Mouse (Mus musculus) embryonic facial prominence, embryonic 15.5 days (tissue): ENCODE data around the gene Raet1e. TPM values are rescaled to one million over a fixed set of nuclear protein-coding genes. Genes with fewer than 3 reads are reported as not detected.
"Not testable (repeated sequence)": the region's sequence is repeated elsewhere in the genome, so short reads cannot be mapped to it uniquely, and the experiment has no call there.

Source experiments
- ATAC-seq: fragments of 200-750 bp; cut with Nextera tagmentation; 2 replicates; pipeline ENCODE4 v1.8.0; 2017; ENCODE audit warnings: low read depth, moderate TSS enrichment; ENCODE audit not compliant: insufficient number of reproducible peaks, low FRiP score, low TSS enrichment
- H3K27ac ChIP-seq: fragments of 300-500 bp; sonication (generic); replicated peaks from 2 replicates; pipeline ENCODE4 v1.5.1; 2015; ENCODE audit warnings: mild to moderate bottlenecking, inconsistent platforms
- H3K27me3 ChIP-seq: fragments of 300-500 bp; sonication (generic); 2 replicates; pipeline ENCODE4 v1.6.1; 2015; ENCODE audit warnings: inconsistent platforms
- H3K36me3 ChIP-seq: fragments of 300-500 bp; sonication (generic); 2 replicates; pipeline ENCODE4 v1.6.1; 2015; ENCODE audit warnings: mild to moderate bottlenecking, inconsistent platforms
- H3K4me1 ChIP-seq: fragments of 300-500 bp; sonication (generic); 2 replicates; pipeline ENCODE4 v1.6.1; 2015; ENCODE audit warnings: inconsistent platforms
- H3K4me2 ChIP-seq: fragments of 300-500 bp; sonication (generic); replicated peaks from 2 replicates; pipeline ENCODE4 v1.6.1; 2015; ENCODE audit warnings: mild to moderate bottlenecking, inconsistent platforms
- H3K4me3 ChIP-seq: fragments of 300-500 bp; sonication (generic); replicated peaks from 2 replicates; pipeline ENCODE4 v1.5.1; 2015; ENCODE audit warnings: mild to moderate bottlenecking, inconsistent platforms
- H3K9ac ChIP-seq: fragments of 300-500 bp; sonication (generic); 2 replicates; pipeline ENCODE4 v1.6.1; 2015; ENCODE audit warnings: inconsistent platforms
- H3K9me3 ChIP-seq: fragments of 300-500 bp; sonication (generic); replicated peaks from 2 replicates; pipeline ENCODE4 v1.6.1; 2016; ENCODE audit warnings: inconsistent platforms
- WGBS: fragments of 180-500 bp; shearing (Covaris S2); methylation state at CpG from one replicate; pipeline ENCODE4 v1.1.7; 2015; 5-methylcytosine and 5-hydroxymethylcytosine counted together
- polyA plus RNA-seq: library from polyadenylated mRNA; unstranded; fragments of >200 nt; fragmentation: Nextera tagmentation; extraction: Ambion mirVana; gene quantifications from 2 replicates; pipeline ENCODE4 v1.2.1, GENCODE M21; 2015

Raet1e gene
- polyA plus RNA-seq, 1 experiment from 2014 or later = 5.1 TPM

DNA sequence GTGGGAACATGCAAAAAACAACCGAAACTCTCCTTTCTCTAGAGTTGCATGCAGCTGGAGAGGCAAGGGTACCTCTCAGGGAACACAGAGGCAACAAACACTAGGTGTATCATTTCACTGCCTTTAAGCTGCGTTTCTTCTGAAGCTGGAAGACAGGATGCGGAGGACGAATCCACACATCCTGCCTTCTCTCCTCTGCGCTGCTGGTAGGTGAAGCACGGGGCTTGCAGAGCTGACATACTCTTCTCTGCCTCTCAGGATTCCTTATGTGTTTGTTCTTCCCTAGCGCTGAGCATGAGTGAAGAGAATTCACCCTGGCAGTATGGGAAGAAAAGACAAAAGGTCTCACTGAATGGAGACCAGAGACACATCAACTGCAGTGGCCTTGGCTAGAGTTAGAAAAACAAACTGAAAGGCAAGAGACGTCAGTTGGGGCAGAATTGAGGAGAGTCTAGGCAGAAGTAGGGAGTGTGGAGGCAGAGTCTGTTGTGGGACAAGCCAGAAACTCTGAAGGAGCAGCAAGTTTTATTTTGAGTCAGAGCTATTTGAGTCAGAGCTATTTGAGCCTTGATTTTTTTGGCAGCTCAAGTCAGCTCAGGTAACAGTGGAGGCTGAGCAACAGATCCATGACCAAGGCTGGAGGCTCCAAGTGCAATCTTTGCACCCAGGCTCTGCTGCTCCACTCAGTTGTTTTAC is 139.5 kb downstream of the Raet1e start:
- H3K4me3 ChIP-seq = no peak overlapping the region
- H3K27me3 ChIP-seq = no peaks in the 10 kb centered on the region
- H3K36me3 ChIP-seq = no peaks in the 10 kb centered on the region
- ATAC-seq = no peak
- H3K9ac ChIP-seq = no peak overlapping the region
- no peaks in the 10 kb centered on the region for H3K9me3 ChIP-seq
- no peak overlapping the region for H3K27ac ChIP-seq
- no peaks in the 10 kb centered on the region for H3K4me1 ChIP-seq
- 64% methylated on average over 8 of the region's 8 CpGs for WGBS
- no peak overlapping the region for H3K4me2 ChIP-seq

DNA sequence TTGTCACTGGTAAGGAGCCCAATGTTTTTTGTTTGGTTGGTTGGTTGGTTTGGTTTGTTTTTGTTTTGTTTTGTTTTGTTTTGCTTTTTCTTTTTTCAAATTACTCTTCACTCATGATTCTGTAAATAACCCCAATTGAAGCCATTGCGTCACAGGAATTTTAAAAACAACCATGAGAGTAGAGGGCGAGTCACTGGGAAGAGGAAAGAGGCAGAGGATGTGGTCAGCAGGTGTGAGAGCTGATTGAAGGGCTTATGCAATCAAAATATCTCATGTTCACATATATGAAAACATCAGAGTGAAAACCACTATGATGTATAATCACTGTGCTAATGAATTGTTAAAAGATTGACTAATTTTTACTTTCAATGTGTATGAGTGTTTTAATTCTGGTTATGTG is 141.0 kb downstream of the Raet1e start:
- ATAC-seq = no peak

GRCm38 (mm10) chr10:22301641-22302040 is 143.3 kb downstream of the Raet1e start:
- H3K4me2 ChIP-seq = no peak overlapping the region
- no peaks in the 10 kb centered on the region for H3K9me3 ChIP-seq
- 86% methylated on average over 1 of the region's 1 CpGs for WGBS
- no peaks in the 10 kb centered on the region for H3K27me3 ChIP-seq
- no peaks in the 10 kb centered on the region for H3K36me3 ChIP-seq
- no peak overlapping the region for H3K9ac ChIP-seq
- no peaks in the 10 kb centered on the region for H3K4me1 ChIP-seq
- no peak overlapping the region for H3K27ac ChIP-seq
- ATAC-seq = no peak
- no peak overlapping the region for H3K4me3 ChIP-seq

More for the DNA sequence above, 141.0 kb downstream of the Raet1e start:
- Histone ChIP-seq H3K4me3 (no peak overlapping the region), H3K9ac (no peak overlapping the region), H3K27ac (no peak overlapping the region), H3K36me3 (no peaks in the 10 kb centered on the region), H3K9me3 (no peaks in the 10 kb centered on the region), H3K27me3 (no peaks in the 10 kb centered on the region), H3K4me2 (no peak overlapping the region), H3K4me1 (no peaks in the 10 kb centered on the region)
- 65% methylated on average over 2 of the region's 2 CpGs for WGBS

GRCm38 (mm10) chr10:22302344-22303057 is 144.1 kb downstream of the Raet1e start:
- H3K27ac ChIP-seq = no peak overlapping the region
- no peak overlapping the region for H3K4me3 ChIP-seq
- H3K9ac ChIP-seq = no peak overlapping the region
- no peak for ATAC-seq
- 75% methylated on average over 5 of the region's 5 CpGs for WGBS
- no peaks in the 10 kb centered on the region for H3K9me3 ChIP-seq
- H3K4me2 ChIP-seq = no peak overlapping the region
- H3K36me3 ChIP-seq = no peaks in the 10 kb centered on the region
- H3K27me3 ChIP-seq = no peaks in the 10 kb centered on the region
- no peaks in the 10 kb centered on the region for H3K4me1 ChIP-seq

GRCm38 (mm10) chr10:22303736-22304135 is 145.4 kb downstream of the Raet1e start:
- Histone ChIP-seq H3K4me1 (no peaks in the 10 kb centered on the region), H3K27me3 (no peaks in the 10 kb centered on the region), H3K4me2 (no peak overlapping the region), H3K9me3 (no peaks in the 10 kb centered on the region), H3K36me3 (no peaks in the 10 kb centered on the region), H3K9ac (no peak overlapping the region), H3K4me3 (no peak overlapping the region), H3K27ac (no peak overlapping the region)
- 86% methylated on average over 6 of the region's 6 CpGs for WGBS
- no peak for ATAC-seq

GRCm38 (mm10) chr10:22305801-22306200 is 147.4 kb downstream of the Raet1e start:
- Histone ChIP-seq H3K36me3 (no peaks in the 10 kb centered on the region), H3K27ac (no peak overlapping the region), H3K9ac (no peak overlapping the region), H3K9me3 (no peaks in the 10 kb centered on the region), H3K4me2 (no peak overlapping the region), H3K4me1 (no peaks in the 10 kb centered on the region), H3K4me3 (no peak overlapping the region), H3K27me3 (no peaks in the 10 kb centered on the region)
- WGBS = 54% methylated on average over 4 of the region's 4 CpGs
- no peak for ATAC-seq

GRCm38 (mm10) chr10:22306452-22306851 is 148.1 kb downstream of the Raet1e start:
- no peak overlapping the region for H3K27ac ChIP-seq

GRCm38 (mm10) chr10:22308221-22308620 is 149.9 kb downstream of the Raet1e start:
- Histone ChIP-seq H3K4me2 (no peak overlapping the region), H3K9ac (no peak overlapping the region), H3K36me3 (no peaks in the 10 kb centered on the region), H3K4me3 (no peak overlapping the region), H3K27ac (no peak overlapping the region), H3K4me1 (no peaks in the 10 kb centered on the region), H3K27me3 (no peaks in the 10 kb centered on the region), H3K9me3 (no peaks in the 10 kb centered on the region)
- ATAC-seq = no peak
- 52% methylated on average over 1 of the region's 1 CpGs for WGBS

More at GRCm38 (mm10) chr10:22306452-22306851, 148.1 kb downstream of the Raet1e start:
- Histone ChIP-seq H3K9me3 (no peaks in the 10 kb centered on the region), H3K36me3 (no peaks in the 10 kb centered on the region), H3K4me2 (no peak overlapping the region), H3K9ac (no peak overlapping the region), H3K4me1 (no peaks in the 10 kb centered on the region), H3K27me3 (no peaks in the 10 kb centered on the region), H3K4me3 (no peak overlapping the region)
- no peak for ATAC-seq
- 47% methylated on average over 4 of the region's 4 CpGs for WGBS

GRCm38 (mm10) chr10:22322858-22323257 is 164.5 kb downstream of the Raet1e start:
- Histone ChIP-seq H3K27me3 (no peaks in the 10 kb centered on the region), H3K4me2 (no peak overlapping the region), H3K27ac (no peak overlapping the region), H3K9me3 (no peaks in the 10 kb centered on the region), H3K36me3 (no peaks in the 10 kb centered on the region), H3K4me1 (no peaks in the 10 kb centered on the region), H3K4me3 (no peak overlapping the region), H3K9ac (no peak overlapping the region)
- ATAC-seq = no peak
- 84% methylated on average over 2 of the region's 2 CpGs for WGBS

DNA sequence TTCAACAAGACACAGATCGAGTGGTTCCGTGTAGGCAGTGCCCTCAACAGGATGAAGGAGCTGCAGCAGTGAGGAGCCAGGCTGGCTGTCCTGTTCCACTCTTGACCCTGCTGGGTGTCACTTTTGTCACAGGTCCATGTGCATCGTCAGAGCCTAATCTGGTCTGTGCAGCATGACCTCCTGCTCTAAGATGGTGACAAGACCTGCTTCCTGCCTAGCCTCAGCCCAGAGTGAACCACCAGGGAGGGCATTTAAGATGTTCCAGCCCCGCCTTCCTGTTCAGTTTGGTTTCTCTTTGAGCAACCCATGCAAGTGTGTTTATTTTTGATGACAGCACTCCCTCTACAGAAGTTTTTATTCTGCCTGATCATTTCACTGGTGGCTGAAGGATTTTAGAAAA is 187.4 kb downstream of the Raet1e start:
- H3K4me1 ChIP-seq, H3K4me3 ChIP-seq, H3K27ac ChIP-seq, ATAC-seq, H3K9ac ChIP-seq, H3K9me3 ChIP-seq, H3K4me2 ChIP-seq, H3K27me3 ChIP-seq, H3K36me3 ChIP-seq: not testable (repeated sequence)
- 72% methylated on average over 4 of the region's 4 CpGs for WGBS

DNA sequence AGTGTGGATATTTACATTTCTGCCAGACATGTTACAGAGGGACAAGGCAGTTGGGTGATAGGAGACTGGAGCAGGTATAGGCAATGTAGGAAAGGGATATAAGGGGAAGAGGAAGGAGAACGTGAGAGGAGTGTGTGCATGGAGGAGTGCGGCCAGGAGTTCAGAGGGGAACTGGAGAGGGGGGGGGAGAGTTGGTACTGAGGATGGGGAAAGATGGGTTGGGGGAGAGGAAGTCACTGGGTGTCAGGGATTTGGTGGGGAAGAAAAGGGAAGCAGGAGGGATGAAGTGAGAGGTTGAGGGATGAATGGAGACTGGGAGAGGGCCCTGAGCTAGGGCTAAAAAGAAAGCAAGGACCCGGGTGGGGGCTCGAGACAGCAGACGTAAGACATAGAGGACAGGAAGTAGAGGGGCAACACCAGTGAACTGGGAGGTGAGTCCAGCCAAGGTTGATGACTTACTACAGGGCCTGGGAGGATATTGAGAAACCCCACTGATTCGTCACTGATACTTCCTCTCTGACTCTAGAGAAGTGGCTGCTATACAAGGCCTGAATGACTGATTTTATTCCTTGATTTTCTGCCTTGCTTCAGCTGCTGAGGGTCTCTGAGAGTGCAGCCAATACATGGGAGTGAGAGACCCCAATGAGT is 195.3 kb downstream of the Raet1e start:
- not testable (repeated sequence) for H3K36me3 ChIP-seq, H3K4me1 ChIP-seq, H3K4me2 ChIP-seq, H3K27ac ChIP-seq, ATAC-seq, H3K9me3 ChIP-seq, H3K4me3 ChIP-seq, H3K9ac ChIP-seq, H3K27me3 ChIP-seq
- WGBS = 77% methylated on average over 6 of the region's 6 CpGs
